Comparison of ENCODE assay signal across 13 mouse cellular contexts in genomic region chr9:15600156-15600858, GRCm38 (mm10). TPM values are rescaled to one million over a fixed set of nuclear protein-coding genes. Genes with fewer than 3 reads are reported as not detected.
A peak's percentile ranks its signal among the peaks of the same experiment; 100 is the strongest.
DNase-seq lines count a peak whose midpoint lies in the region; ATAC-seq lines count a peak whose summit lies in the region.
"Had no signal": no experiment of that assay in that cellular context is flagged by ENCODE, and none has a peak within 500 bp of the region (broad histone marks: within the 10 kb centered on the region; RNA-seq: fewer than 3 reads in every experiment).

No protein-coding gene starts in this region.

- H3K27me3 ChIP-seq in heart, embryonic 15.5 days = no peaks in the 10 kb centered on the region
- no peaks in the 10 kb centered on the region for H3K27me3 ChIP-seq in liver, embryonic 16.5 days (ENCODE audit: control insufficient read depth, insufficient read depth, low read depth, low read length)
- H3K27me3 ChIP-seq in liver, embryonic 12.5 days (replicated peaks) = no peaks in the 10 kb centered on the region
- H3K27me3 ChIP-seq: hindbrain, embryonic 15.5 days had no signal

- H3K36me3 ChIP-seq in heart, embryonic 15.5 days = no peaks in the 10 kb centered on the region
- no peaks in the 10 kb centered on the region for H3K36me3 ChIP-seq in liver, embryonic 16.5 days (ENCODE audit: control insufficient read depth, insufficient read depth)
- H3K36me3 ChIP-seq in liver, embryonic 12.5 days = no peaks in the 10 kb centered on the region
- H3K36me3 ChIP-seq: hindbrain, embryonic 15.5 days had no signal

- no peak overlapping the region for H3K4me3 ChIP-seq in heart, embryonic 15.5 days
- no peak overlapping the region for H3K4me3 ChIP-seq in liver, embryonic 16.5 days (ENCODE audit: low read depth, low read length)
- H3K4me3 ChIP-seq in liver, embryonic 12.5 days = no peak overlapping the region
- H3K4me3 ChIP-seq: hindbrain, embryonic 15.5 days had no signal

- intact Hi-C loops in heart, postnatal 10 days (cut with DNase I) = no loop called here

- no peak overlapping the region for H3K4me2 ChIP-seq in heart, embryonic 15.5 days
- H3K4me2 ChIP-seq in liver, embryonic 16.5 days (ENCODE audit: low read depth, low read length) = no peak overlapping the region
- H3K4me2 ChIP-seq in liver, embryonic 12.5 days = no peak overlapping the region
- H3K4me2 ChIP-seq: hindbrain, embryonic 15.5 days had no signal

- no peaks in the 10 kb centered on the region for H3K9me3 ChIP-seq in heart, embryonic 15.5 days (replicated peaks)
- no peaks in the 10 kb centered on the region for H3K9me3 ChIP-seq in liver, embryonic 16.5 days (replicated peaks; ENCODE audit: control insufficient read depth, low read length)
- H3K9me3 ChIP-seq in liver, embryonic 12.5 days (replicated peaks) = no peaks in the 10 kb centered on the region
- H3K9me3 ChIP-seq: hindbrain, embryonic 15.5 days had no signal

- no peak overlapping the region for H3K9ac ChIP-seq in heart, embryonic 15.5 days
- H3K9ac ChIP-seq in liver, embryonic 16.5 days (ENCODE audit: low read depth, low read length) = no peak overlapping the region
- H3K9ac ChIP-seq in liver, embryonic 12.5 days = no peak overlapping the region
- H3K9ac ChIP-seq: hindbrain, embryonic 15.5 days had no signal

- no peaks in the 10 kb centered on the region for H3K4me1 ChIP-seq in heart, embryonic 15.5 days (replicated peaks)
- no peaks in the 10 kb centered on the region for H3K4me1 ChIP-seq in liver, embryonic 16.5 days (ENCODE audit: control insufficient read depth, low read depth, low read length)
- no peaks in the 10 kb centered on the region for H3K4me1 ChIP-seq in liver, embryonic 12.5 days

- DNase-seq in heart, postnatal 10 days = no peak
- peak; percentile 4 for DNase-seq in ES-CJ7 (ENCODE audit: low read depth, low spot score)
- DNase-seq in NIH3T3 (ENCODE audit: low read depth) = peak; percentile 13
- DNase-seq in layer of hippocampus, adult 11-12 months (ENCODE audit: low spot score) = no peak
- DNase-seq: cerebellum, adult 8-10 months; layer of hippocampus, adult 9-11 months; left cerebral cortex, postnatal 4 days; thymus, adult 2 months had no signal

- ATAC-seq in heart, embryonic 15.5 days (replicated peaks; ENCODE audit: insufficient number of reproducible peaks, insufficient read depth, low FRiP score, low read depth) = 0 out of 2 replicates have a peak, but pooled peaks have one; percentile 43
- ATAC-seq in liver, embryonic 16.5 days (ENCODE audit: low read depth) = peak; percentile 39; the same call in 1 of the 2 replicates
- no peak for ATAC-seq in liver, embryonic 12.5 days

- peak overlapping the region; percentile 20; the same call in 1 of the 2 replicates for H3K27ac ChIP-seq in heart, embryonic 15.5 days
- H3K27ac ChIP-seq in liver, embryonic 16.5 days (ENCODE audit: low read length) = no peak overlapping the region
- H3K27ac ChIP-seq in liver, embryonic 12.5 days = no peak overlapping the region
- H3K27ac ChIP-seq: hindbrain, embryonic 15.5 days had no signal

- 64% methylated on average over 6 of the region's 6 CpGs for WGBS in heart, embryonic 15.5 days
- 29% methylated on average over 6 of the region's 6 CpGs for WGBS in liver, embryonic 16.5 days (ENCODE audit: insufficient replicate concordance)
- 52% methylated on average over 6 of the region's 6 CpGs for WGBS in liver, embryonic 12.5 days (ENCODE audit: insufficient replicate concordance)

RNA-seq across cellular contexts. Expression of gene Deup1, which starts 27.4 kb away (rescaled TPM):
- polyA plus RNA-seq in heart, embryonic 15.5 days (2015; fragmentation: Nextera tagmentation; extraction: Ambion mirVana) = 0.89 and 1.0 TPM in 2 replicates
- total RNA-seq in heart, postnatal 10 days (2021) = under 1 TPM; 0.12 to 0.32 TPM
- polyA plus RNA-seq in liver, embryonic 16.5 days (2015; fragmentation: Nextera tagmentation; extraction: Ambion mirVana) = 0.02 and 0.09 TPM in 2 replicates
- not detected in 2 replicates for polyA plus RNA-seq in liver, embryonic 12.5 days (2016; fragmentation: Nextera tagmentation; extraction: Ambion mirVana)
- total RNA-seq: megakaryocyte, adult 5-6 weeks had no signal

Comparison
In these comparisons a context has a peak if more than half of its experiments do, and no peak if none do; other contexts are left out.
1. DNase-seq: peak in ES-CJ7 (single experiment) and NIH3T3 (single experiment); none in heart, postnatal 10 days (0 of 2) and layer of hippocampus, adult 11-12 months (single experiment).